Mouse (Mus musculus): ENCODE data around the gene Hist1h3g.

GRCm38 (mm10) chr13:23515281-23515680, 19.9 kb upstream of the Hist1h3g start:
- TF ChIP-seq CTCF (conservative IDR thresholded peaks at IDR 0.05; ENCODE audit: low read length): no peak
- TF ChIP-seq NANOG (IDR thresholded peaks at IDR 0.05; ENCODE audit: borderline replicate concordance, low read length): no peak

Data from E14TG2a.4 (cell line).